Mouse (Mus musculus): ENCODE measurements around the gene Gpr107. TPM values are rescaled to one million over a fixed set of nuclear protein-coding genes. Genes with fewer than 3 reads are reported as not detected.

Gpr107 gene
- polyA plus RNA-seq, 1 experiment from 2014 or later = 41.9 TPM

- WGBS = 86% methylated on average over 13 of the region's 13 CpGs
- ATAC-seq (ENCODE audit: insufficient number of reproducible peaks, low FRiP score, low TSS enrichment, low read depth) = no peak
- no peaks in the 10 kb centered on the region for H3K27me3 ChIP-seq
- no peak overlapping the region for H3K4me2 ChIP-seq
- no peak overlapping the region for H3K9ac ChIP-seq
- H3K27ac ChIP-seq = no peak overlapping the region
- H3K4me3 ChIP-seq = no peak overlapping the region
- peaks cover 72% of the 10 kb centered on the region for H3K36me3 ChIP-seq
- H3K4me1 ChIP-seq = peaks cover 4% of the 10 kb centered on the region; the same call in 1 of the 2 replicates
- no peaks in the 10 kb centered on the region for H3K9me3 ChIP-seq
Measured at GRCm38 (mm10) chr2:31208544-31209142, 56.5 kb downstream of the Gpr107 start.

DNA sequence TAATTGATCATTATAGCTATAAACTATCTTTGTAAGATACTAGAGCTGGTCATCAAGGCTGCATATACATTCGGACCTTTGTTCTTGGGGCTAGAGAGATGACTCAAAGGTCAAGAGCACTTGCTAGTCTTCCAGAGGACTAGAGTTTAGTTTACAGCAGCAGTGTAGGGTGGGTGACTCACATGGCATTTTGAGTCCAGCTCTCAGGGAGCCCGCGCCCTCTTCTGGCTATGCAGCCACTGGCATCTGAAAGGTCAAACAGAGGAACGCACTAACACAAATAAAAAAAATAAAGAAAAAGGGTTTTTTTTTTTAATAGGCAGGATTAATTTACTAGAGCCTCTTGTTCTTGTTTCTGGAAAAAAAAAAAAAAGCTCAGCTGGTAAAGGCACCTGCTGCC, 57.4 kb downstream of the Gpr107 start:
- Histone ChIP-seq H3K36me3 (peaks cover 72% of the 10 kb centered on the region), H3K27me3 (no peaks in the 10 kb centered on the region), H3K4me3 (no peak overlapping the region), H3K9me3 (no peaks in the 10 kb centered on the region), H3K4me1 (peaks cover 4% of the 10 kb centered on the region; the same call in 1 of the 2 replicates), H3K27ac (no peak overlapping the region), H3K9ac (no peak overlapping the region), H3K4me2 (no peak overlapping the region)
- ATAC-seq (ENCODE audit: insufficient number of reproducible peaks, low FRiP score, low TSS enrichment, low read depth) = no peak
- 92% methylated on average over 4 of the region's 4 CpGs for WGBS

- Histone ChIP-seq H3K9me3 (no peaks in the 10 kb centered on the region), H3K9ac (no peak overlapping the region), H3K4me1 (peaks cover 4% of the 10 kb centered on the region; the same call in 1 of the 2 replicates), H3K36me3 (peaks cover 79% of the 10 kb centered on the region), H3K4me2 (no peak overlapping the region), H3K27me3 (no peaks in the 10 kb centered on the region), H3K27ac (no peak overlapping the region), H3K4me3 (no peak overlapping the region)
- WGBS = 79% methylated on average over 11 of the region's 11 CpGs
- ATAC-seq (ENCODE audit: insufficient number of reproducible peaks, low FRiP score, low TSS enrichment, low read depth) = no peak
Measured at GRCm38 (mm10) chr2:31210144-31210847, 58.2 kb downstream of the Gpr107 start.

DNA sequence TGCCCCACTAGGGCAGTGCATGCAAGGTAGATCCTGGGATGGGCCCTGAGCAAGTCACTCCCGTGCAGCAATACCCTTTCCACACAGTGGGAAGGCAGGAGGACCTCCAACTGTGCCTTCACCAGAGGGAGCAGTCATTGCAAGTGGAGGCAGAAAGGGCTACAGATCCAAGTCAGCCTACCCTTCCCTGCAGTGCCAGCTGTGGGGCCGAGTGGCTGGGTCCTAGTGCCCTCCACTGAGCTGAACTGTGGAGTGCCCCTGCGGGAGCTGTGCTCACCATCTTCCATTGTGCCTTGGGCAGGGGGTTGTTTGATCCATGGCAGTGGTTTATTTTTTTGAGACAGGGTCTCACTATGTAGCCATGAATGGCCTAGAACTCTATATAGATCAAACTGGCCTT, 59.1 kb downstream of the Gpr107 start:
- Histone ChIP-seq H3K4me3 (no peak overlapping the region), H3K9me3 (no peaks in the 10 kb centered on the region), H3K36me3 (peaks cover 78% of the 10 kb centered on the region), H3K27ac (no peak overlapping the region), H3K4me2 (no peak overlapping the region), H3K27me3 (no peaks in the 10 kb centered on the region), H3K4me1 (peaks cover under 1% of the 10 kb centered on the region; the same call in 1 of the 2 replicates), H3K9ac (no peak overlapping the region)
- 59% methylated on average over 3 of the region's 3 CpGs for WGBS
- no peak for ATAC-seq (ENCODE audit: insufficient number of reproducible peaks, low FRiP score, low TSS enrichment, low read depth)

- H3K4me3 ChIP-seq = no peak overlapping the region
- H3K36me3 ChIP-seq = peaks cover 64% of the 10 kb centered on the region
- no peaks in the 10 kb centered on the region for H3K4me1 ChIP-seq
- WGBS = 82% methylated on average over 16 of the region's 16 CpGs
- H3K4me2 ChIP-seq = no peak overlapping the region
- no peak overlapping the region for H3K9ac ChIP-seq
- ATAC-seq (ENCODE audit: insufficient number of reproducible peaks, low FRiP score, low TSS enrichment, low read depth) = no peak
- no peaks in the 10 kb centered on the region for H3K27me3 ChIP-seq
- no peaks in the 10 kb centered on the region for H3K9me3 ChIP-seq
- no peak overlapping the region for H3K27ac ChIP-seq
Measured at GRCm38 (mm10) chr2:31214211-31214796, 62.2 kb downstream of the Gpr107 start.

GRCm38 (mm10) chr2:31218611-31219010, 66.5 kb downstream of the Gpr107 start:
- Histone ChIP-seq H3K4me3 (no peak overlapping the region), H3K4me2 (no peak overlapping the region), H3K9ac (no peak overlapping the region), H3K27me3 (no peaks in the 10 kb centered on the region), H3K9me3 (no peaks in the 10 kb centered on the region), H3K27ac (no peak overlapping the region), H3K36me3 (peaks cover 22% of the 10 kb centered on the region), H3K4me1 (no peaks in the 10 kb centered on the region)
- no peak for ATAC-seq (ENCODE audit: insufficient number of reproducible peaks, low FRiP score, low TSS enrichment, low read depth)
- WGBS = 74% methylated on average over 3 of the region's 3 CpGs

GRCm38 (mm10) chr2:31219470-31219869, 67.4 kb downstream of the Gpr107 start:
- Histone ChIP-seq H3K4me1 (no peaks in the 10 kb centered on the region), H3K9ac (no peak overlapping the region), H3K27me3 (no peaks in the 10 kb centered on the region), H3K4me2 (no peak overlapping the region), H3K4me3 (no peak overlapping the region), H3K36me3 (peaks cover 15% of the 10 kb centered on the region), H3K27ac (no peak overlapping the region), H3K9me3 (no peaks in the 10 kb centered on the region)
- 77% methylated on average over 6 of the region's 6 CpGs for WGBS
- no peak for ATAC-seq (ENCODE audit: insufficient number of reproducible peaks, low FRiP score, low TSS enrichment, low read depth)

GRCm38 (mm10) chr2:31220844-31221243, 68.7 kb downstream of the Gpr107 start:
- Histone ChIP-seq H3K4me1 (no peaks in the 10 kb centered on the region), H3K4me3 (no peak overlapping the region), H3K27me3 (no peaks in the 10 kb centered on the region), H3K9me3 (no peaks in the 10 kb centered on the region), H3K36me3 (peaks cover 6% of the 10 kb centered on the region; the same call in 1 of the 2 replicates), H3K27ac (no peak overlapping the region), H3K4me2 (no peak overlapping the region), H3K9ac (no peak overlapping the region)
- WGBS = 67% methylated on average over 7 of the region's 7 CpGs
- ATAC-seq (ENCODE audit: insufficient number of reproducible peaks, low FRiP score, low TSS enrichment, low read depth) = no peak

GRCm38 (mm10) chr2:31221582-31221981, 69.5 kb downstream of the Gpr107 start:
- Histone ChIP-seq H3K9ac (no peak overlapping the region), H3K4me2 (no peak overlapping the region), H3K4me3 (no peak overlapping the region), H3K9me3 (no peaks in the 10 kb centered on the region), H3K27ac (no peak overlapping the region), H3K36me3 (peaks cover 5% of the 10 kb centered on the region; the same call in 1 of the 2 replicates), H3K4me1 (no peaks in the 10 kb centered on the region), H3K27me3 (no peaks in the 10 kb centered on the region)
- no peak for ATAC-seq (ENCODE audit: insufficient number of reproducible peaks, low FRiP score, low TSS enrichment, low read depth)
- 79% methylated on average over 5 of the region's 5 CpGs for WGBS

GRCm38 (mm10) chr2:31228768-31229311, 76.7 kb downstream of the Gpr107 start:
- Histone ChIP-seq H3K27me3 (no peaks in the 10 kb centered on the region), H3K36me3 (no peaks in the 10 kb centered on the region), H3K9ac (no peak overlapping the region), H3K4me3 (no peak overlapping the region), H3K27ac (no peak overlapping the region), H3K9me3 (no peaks in the 10 kb centered on the region), H3K4me2 (no peak overlapping the region), H3K4me1 (no peaks in the 10 kb centered on the region)
- WGBS = 52% methylated on average over 1 of the region's 1 CpGs
- ATAC-seq (ENCODE audit: insufficient number of reproducible peaks, low FRiP score, low TSS enrichment, low read depth) = no peak

- Histone ChIP-seq H3K4me3 (peak overlapping the region; percentile 15; the same call in 1 of the 2 replicates), H3K9ac (no peak overlapping the region), H3K36me3 (no peaks in the 10 kb centered on the region), H3K4me2 (peak overlapping the region; percentile 22; the same call in 1 of the 2 replicates), H3K4me1 (peaks cover 9% of the 10 kb centered on the region), H3K27me3 (0 out of 2 replicates have a peak, but pooled peaks cover 4% of the 10 kb centered on the region), H3K27ac (no peak overlapping the region; the same call in 1 of the 2 replicates), H3K9me3 (no peaks in the 10 kb centered on the region)
- no peak for ATAC-seq (ENCODE audit: insufficient number of reproducible peaks, low FRiP score, low TSS enrichment, low read depth)
- 37% methylated on average over 23 of the region's 23 CpGs for WGBS
Measured at GRCm38 (mm10) chr2:31239203-31239696, 87.1 kb downstream of the Gpr107 start.

Data from limb, embryonic 15.5 days (tissue).